Mouse (Mus musculus): ENCODE results near the gene Tmem108. TPM values are rescaled to one million over a fixed set of nuclear protein-coding genes. Genes with fewer than 3 reads are reported as not detected.

Gene Tmem108
- polyA plus RNA-seq, 1 experiment, result 22.4 TPM

- no peak for DNase-seq (ENCODE audit: extremely low spot score in 1 of 2, low spot score in 1 of 2)
Observed at GRCm38 (mm10) chr9:103471784-103472183, 289.9 kb downstream of the Tmem108 start.

GRCm38 (mm10) chr9:103469516-103469915, 292.1 kb downstream of the Tmem108 start:
- peak in 1 of 2 experiments; percentile 36 for DNase-seq (ENCODE audit: extremely low spot score in 1 of 2, low spot score in 1 of 2)

GRCm38 (mm10) chr9:103468911-103469310, 292.7 kb downstream of the Tmem108 start:
- DNase-seq (ENCODE audit: extremely low spot score in 1 of 2, low spot score in 1 of 2), result no peak

DNA sequence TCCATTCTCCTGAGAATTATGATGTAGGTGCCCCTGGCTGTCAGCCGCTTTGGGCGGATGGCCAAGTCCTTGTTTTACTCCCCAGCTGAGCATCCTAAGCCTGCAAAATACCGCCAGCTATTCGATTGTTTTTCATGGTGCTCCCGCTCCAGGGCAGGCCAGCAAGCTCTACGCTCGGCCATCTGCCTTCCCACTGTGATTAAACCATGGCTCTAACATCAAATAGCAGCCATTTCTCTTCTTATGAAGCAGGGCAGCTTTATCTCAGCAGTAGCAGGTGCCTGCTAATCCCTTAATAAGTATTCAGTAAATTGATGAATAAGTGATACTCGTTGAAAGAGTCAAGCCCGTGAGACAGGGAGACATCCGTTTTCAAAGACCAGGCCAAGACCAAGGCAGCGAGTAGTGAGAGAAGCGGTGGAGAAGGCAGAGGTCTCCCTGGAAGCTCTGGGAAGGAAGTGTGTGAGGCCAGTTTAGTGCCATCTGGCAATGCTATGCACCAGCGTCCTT, 295.9 kb downstream of the Tmem108 start:
- peak in 1 of 2 experiments; percentile 26 for DNase-seq (ENCODE audit: extremely low spot score in 1 of 2, low spot score in 1 of 2)

DNA sequence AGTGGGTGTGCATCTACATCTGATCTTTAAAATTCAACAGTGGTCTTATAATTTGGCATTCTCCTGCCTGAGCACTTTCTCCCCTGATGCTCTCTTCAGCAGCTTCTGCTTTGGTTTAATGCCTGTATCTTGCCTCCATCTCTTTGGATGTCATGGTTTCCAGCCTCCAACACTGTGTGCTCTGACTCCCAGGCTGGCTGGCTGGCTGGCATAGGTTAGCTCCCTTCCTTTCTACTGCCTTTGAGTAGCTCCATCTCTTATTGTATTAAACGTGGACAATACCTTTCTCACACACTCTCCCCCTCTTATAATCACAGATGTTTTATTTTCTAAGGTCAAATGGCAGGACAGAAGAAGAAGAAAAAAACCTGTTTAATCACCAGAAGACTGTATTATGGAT, 296.3 kb downstream of the Tmem108 start:
- DNase-seq (ENCODE audit: extremely low spot score in 1 of 2, low spot score in 1 of 2), result no peak

- no peak for DNase-seq (ENCODE audit: extremely low spot score in 1 of 2, low spot score in 1 of 2)
Observed at GRCm38 (mm10) chr9:103463833-103464232, 297.8 kb downstream of the Tmem108 start.

GRCm38 (mm10) chr9:103459839-103460238, 301.8 kb downstream of the Tmem108 start:
- DNase-seq (ENCODE audit: extremely low spot score in 1 of 2, low spot score in 1 of 2), result no peak

- no peak for DNase-seq (ENCODE audit: extremely low spot score in 1 of 2, low spot score in 1 of 2)
Observed at GRCm38 (mm10) chr9:103459307-103459706, 302.3 kb downstream of the Tmem108 start.

GRCm38 (mm10) chr9:103449651-103450050, 312.0 kb downstream of the Tmem108 start:
- DNase-seq (ENCODE audit: extremely low spot score in 1 of 2, low spot score in 1 of 2), result no peak

DNA sequence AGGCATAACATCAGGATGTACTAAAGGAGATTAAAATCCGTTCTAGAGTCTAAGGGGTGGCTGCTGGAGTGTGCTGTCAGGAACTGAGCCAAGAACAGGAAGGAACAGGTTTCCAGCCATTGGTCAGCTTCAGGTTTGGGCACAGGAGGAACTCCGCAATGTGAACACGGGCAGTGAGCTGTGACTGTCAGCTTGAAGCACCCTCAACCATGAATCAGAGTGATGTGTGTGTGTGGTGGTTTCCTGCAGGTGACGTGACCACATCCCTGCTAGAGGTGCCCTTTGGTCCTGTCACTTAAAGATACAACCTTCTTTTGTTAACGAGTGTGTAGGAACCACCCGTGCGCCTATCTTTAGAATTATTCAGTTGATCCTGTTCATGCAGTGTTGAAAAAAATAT, 312.5 kb downstream of the Tmem108 start:
- DNase-seq (ENCODE audit: extremely low spot score in 1 of 2, low spot score in 1 of 2), result no peak

- DNase-seq (ENCODE audit: extremely low spot score in 1 of 2, low spot score in 1 of 2), result no peak
Observed at GRCm38 (mm10) chr9:103444656-103445055, 317.0 kb downstream of the Tmem108 start.

DNA sequence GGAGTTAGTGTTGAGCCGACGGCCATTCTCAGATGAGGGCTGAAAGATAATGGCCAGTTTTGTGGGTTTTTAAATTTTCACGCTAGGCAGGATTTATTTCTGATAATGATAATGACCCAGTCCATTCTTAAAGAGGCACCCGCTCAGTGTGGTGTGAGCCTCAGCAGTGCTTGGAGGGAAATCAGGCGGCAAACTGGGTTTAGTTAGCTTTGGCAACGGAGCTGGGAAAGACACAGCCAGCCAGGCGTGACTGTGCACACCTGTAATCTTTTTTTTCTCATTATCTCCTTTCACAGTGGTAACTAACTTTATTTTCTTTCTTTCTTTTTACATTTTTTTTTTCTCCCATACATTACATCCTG, 317.8 kb downstream of the Tmem108 start:
- DNase-seq (ENCODE audit: extremely low spot score in 1 of 2, low spot score in 1 of 2), result no peak

- peak in 1 of 2 experiments; percentile 11 for DNase-seq (ENCODE audit: extremely low spot score in 1 of 2, low spot score in 1 of 2)
Observed at GRCm38 (mm10) chr9:103443121-103443823, 318.4 kb downstream of the Tmem108 start.

DNA sequence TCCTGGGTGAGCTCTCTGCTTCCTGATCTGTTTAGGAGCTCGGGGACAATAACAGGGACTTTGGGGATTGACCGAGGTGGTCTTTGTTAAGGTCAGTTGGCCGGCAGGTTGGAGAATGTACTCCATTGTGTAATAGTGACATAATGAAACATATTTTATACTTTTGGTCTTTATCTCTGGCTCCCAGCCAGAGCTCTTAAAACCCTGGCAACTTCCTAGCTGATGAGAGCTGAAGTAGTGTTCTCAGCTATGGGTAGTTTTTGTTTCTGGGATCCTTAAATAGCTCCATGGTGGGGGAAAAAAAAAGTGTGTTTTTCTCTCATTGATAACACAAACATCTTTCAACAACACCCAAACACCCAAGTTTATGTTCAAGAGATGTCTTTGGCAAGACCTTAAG, 321.0 kb downstream of the Tmem108 start:
- DNase-seq (ENCODE audit: extremely low spot score in 1 of 2, low spot score in 1 of 2), result no peak

DNA sequence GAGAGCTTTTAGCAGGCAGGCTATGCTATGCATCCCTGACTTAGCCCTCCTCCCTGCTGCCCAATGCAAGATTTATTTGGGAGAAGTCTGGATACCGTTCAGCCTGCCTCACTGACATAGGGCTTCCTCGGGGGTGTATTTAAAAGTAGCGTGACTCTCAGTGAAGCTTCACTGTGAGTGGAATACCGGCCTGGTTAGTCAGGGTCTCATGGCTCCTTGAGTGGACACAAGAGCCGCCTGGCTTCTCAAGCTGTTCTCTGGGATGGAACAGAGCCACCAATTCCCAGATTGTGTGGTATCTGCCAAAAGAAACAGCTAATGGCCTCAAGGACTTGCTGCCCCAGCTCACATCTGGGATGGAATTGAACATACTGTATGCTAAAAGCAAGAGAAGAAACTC, 324.5 kb downstream of the Tmem108 start:
- DNase-seq (ENCODE audit: extremely low spot score in 1 of 2, low spot score in 1 of 2), result no peak

GRCm38 (mm10) chr9:103434116-103434515, 327.5 kb downstream of the Tmem108 start:
- DNase-seq (ENCODE audit: extremely low spot score in 1 of 2, low spot score in 1 of 2), result no peak

Other genes starting within 250 kb of the Tmem108 start
- gene Nphp3, start 240.7 kb upstream of the Tmem108 start, polyA plus RNA-seq (2012; rRNA removed), result 8.9 and 10.8 TPM in 2 replicates